Mouse (Mus musculus) myocyte (in vitro differentiated cells): ENCODE measurements around the gene Prnp.

Experiments used
- E2F4 ChIP-seq: IDR thresholded peaks from one replicate; pipeline ENCODE4 v1.6.1; 2011; ENCODE audit warnings: mild to moderate bottlenecking, control low read depth, moderate library complexity; ENCODE audit not compliant: insufficient read depth
- MAX ChIP-seq: IDR thresholded peaks from one replicate; pipeline ENCODE4 v1.6.1; 2011; ENCODE audit warnings: low read depth, mild to moderate bottlenecking, control low read depth
- MYOD1 ChIP-seq, 3 experiments: IDR thresholded peaks; one replicate each; pipeline ENCODE4 v1.6.1; 2011; ENCODE audit warnings: control low read depth in 2 of 3, low read depth in 2 of 3, mild to moderate bottlenecking in 2 of 3, moderate library complexity in 1 of 3; ENCODE audit not compliant: insufficient read length in 2 of 3, control insufficient read depth in 1 of 3
- MYOG ChIP-seq, 3 experiments: IDR thresholded peaks; one replicate each; pipeline ENCODE4 v1.6.1; 2011; ENCODE audit warnings: control low read depth in 2 of 3, low read depth in 2 of 3, mild to moderate bottlenecking in 2 of 3; ENCODE audit not compliant: insufficient read length in 2 of 3, control insufficient read depth in 1 of 3, insufficient read depth in 1 of 3
- POLR2A ChIP-seq: IDR thresholded peaks from one replicate; pipeline ENCODE4 v1.6.1; 2011; ENCODE audit warnings: low read depth, mild to moderate bottlenecking, control low read depth, moderate library complexity; ENCODE audit not compliant: insufficient read length
- REST ChIP-seq: IDR thresholded peaks from one replicate; pipeline ENCODE4 v1.6.1; 2011; ENCODE audit warnings: mild to moderate bottlenecking, control low read depth, moderate library complexity; ENCODE audit not compliant: insufficient read depth, insufficient read length
- TCF3 ChIP-seq: IDR thresholded peaks from one replicate; pipeline ENCODE4 v1.6.1; 2011; ENCODE audit warnings: low read depth, control low read depth; ENCODE audit not compliant: insufficient read length
- USF1 ChIP-seq: IDR thresholded peaks from one replicate; pipeline ENCODE4 v1.6.1; 2011; ENCODE audit warnings: low read depth, mild to moderate bottlenecking, control low read depth, moderate library complexity

DNA sequence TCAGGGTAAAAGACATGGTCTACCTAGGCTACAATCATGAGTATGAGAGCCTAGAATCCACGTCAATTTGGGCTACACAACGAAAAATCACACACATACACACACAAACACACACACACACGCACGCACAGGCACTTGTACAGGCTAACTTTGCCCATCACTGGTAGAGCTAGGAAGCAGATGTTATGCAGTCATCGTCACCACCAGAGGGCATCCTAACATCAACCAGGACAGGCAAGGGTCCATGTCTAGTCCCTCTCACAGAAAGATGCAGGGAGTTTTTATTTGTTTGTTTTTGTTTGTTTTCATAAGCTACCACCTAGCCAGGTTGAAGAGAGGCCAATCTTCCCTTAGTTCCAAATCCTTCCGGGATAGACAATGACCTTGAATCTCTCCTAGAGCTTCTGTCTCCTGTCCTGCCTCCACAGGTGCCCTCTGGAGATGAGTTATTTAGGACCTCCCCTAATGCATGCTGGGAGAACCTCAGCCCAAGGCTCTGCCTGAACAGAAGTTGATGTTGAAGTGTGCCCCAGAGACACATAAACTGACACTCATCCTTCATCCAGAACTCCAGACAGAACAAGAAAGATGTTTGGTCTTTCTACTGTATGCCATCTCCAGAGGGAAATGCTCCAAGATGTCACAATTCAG is 72.9 kb downstream of the Prnp start:
- TF ChIP-seq E2F4 (no peak), POLR2A (no peak), MAX (no peak), TCF3 (no peak), REST (no peak), USF1 (no peak), MYOD1 (IDR thresholded peaks at IDR 0.05; ENCODE audit: control insufficient read depth in 1 of 3, insufficient read length in 2 of 3, low read depth in 2 of 3) (no peak), MYOG (IDR thresholded peaks at IDR 0.05; ENCODE audit: control insufficient read depth in 1 of 3, insufficient read depth in 1 of 3, insufficient read length in 2 of 3, low read depth in 2 of 3) (no peak)
